Mouse (Mus musculus) limb, embryonic 14.5 days (tissue): ENCODE measurements around the gene Slc41a3. TPM values are rescaled to one million over a fixed set of nuclear protein-coding genes. Genes with fewer than 3 reads are reported as not detected.
"Not testable (repeated sequence)": the region's sequence is repeated elsewhere in the genome, so short reads cannot be mapped to it uniquely, and the experiment has no call there.

ENCODE experiments used
- ATAC-seq: fragments of 200-750 bp; cut with Nextera tagmentation; 2 replicates; pipeline ENCODE4 v1.8.0; 2017; ENCODE audit warnings: low read depth, moderate number of reproducible peaks, moderate TSS enrichment; ENCODE audit not compliant: low FRiP score
- DNase-seq: peaks from one replicate; pipeline ENCODE4 v3.0.0-alpha.2; 2015; ENCODE audit warnings: low spot score
- H3K27ac ChIP-seq: fragments of 300-500 bp; sonication (generic); replicated peaks from 2 replicates; pipeline ENCODE4 v1.5.1; 2014; ENCODE audit warnings: low read depth, mild to moderate bottlenecking, low read length, moderate library complexity, mixed read lengths
- H3K27me3 ChIP-seq: fragments of 300-500 bp; sonication (generic); 2 replicates; pipeline ENCODE4 v1.6.1; 2014; ENCODE audit warnings: low read length, mixed read lengths; ENCODE audit not compliant: control insufficient read depth, insufficient read depth
- H3K36me3 ChIP-seq: fragments of 300-500 bp; sonication (generic); 2 replicates; pipeline ENCODE4 v1.6.1; 2014; ENCODE audit warnings: mild to moderate bottlenecking, low read length, moderate library complexity, mixed read lengths; ENCODE audit not compliant: control insufficient read depth, insufficient read depth
- H3K4me1 ChIP-seq: fragments of 300-500 bp; sonication (generic); 2 replicates; pipeline ENCODE4 v1.6.1; 2014; ENCODE audit warnings: antibody characterized with exemption, low read length, mixed read lengths; ENCODE audit not compliant: control insufficient read depth, insufficient read depth
- H3K4me2 ChIP-seq: fragments of 300-500 bp; sonication (generic); replicated peaks from 2 replicates; pipeline ENCODE4 v1.6.1; 2014; ENCODE audit warnings: low read depth, mild to moderate bottlenecking, low read length, moderate library complexity; ENCODE audit not compliant: severe bottlenecking
- H3K4me3 ChIP-seq: fragments of 300-500 bp; sonication (generic); replicated peaks from 2 replicates; pipeline ENCODE4 v1.5.1; 2014; ENCODE audit warnings: low read length
- H3K9ac ChIP-seq: fragments of 300-500 bp; sonication (generic); 2 replicates; pipeline ENCODE4 v1.6.1; 2014; ENCODE audit warnings: mild to moderate bottlenecking, low read depth, low read length, moderate library complexity; ENCODE audit not compliant: severe bottlenecking
- H3K9me3 ChIP-seq: fragments of 300-500 bp; sonication (generic); 2 replicates; pipeline ENCODE4 v1.6.1; 2016; ENCODE audit warnings: low read length; ENCODE audit not compliant: control insufficient read depth
- POLR2A ChIP-seq: fragments of 200-500 bp; IDR thresholded peaks from 2 replicates; pipeline ENCODE4 v1.8.0; 2012; ENCODE audit warnings: inconsistent platforms, mild to moderate bottlenecking, moderate library complexity, borderline replicate concordance; ENCODE audit not compliant: insufficient read depth, insufficient read length; ENCODE audit errors: extremely low read depth
- WGBS: fragments of 180-500 bp; shearing (Covaris S2); extraction: QIAGEN DNeasy Blood & Tissue Kit; methylation state at CpG from one replicate; pipeline ENCODE4 v1.1.7; 2014; 5-methylcytosine and 5-hydroxymethylcytosine counted together
- polyA plus RNA-seq, 2 experiments: library from polyadenylated mRNA; depleted of rRNA in 1 of 2; stranded (reverse) in 1 of 2; unstranded in 1 of 2; fragments of >200 nt; fragmentation: Nextera tagmentation in 1 of 2; extraction: Ambion mirVana in 1 of 2; gene quantifications; 2 replicates each; pipeline versions ENCODE4 v1.2.1 to v1.2.3; 2012 to 2014

Gene Slc41a3
- polyA plus RNA-seq, 2 experiments: 5.4 to 5.9 TPM

- ATAC-seq (no peak), DNase-seq (no peak)
- H3K36me3 ChIP-seq: no peaks in the 10 kb centered on the region
- TF ChIP-seq POLR2A: no peak
- WGBS: 60% methylated on average over 1 of the region's 1 CpGs
- H3K4me3 ChIP-seq: no peak overlapping the region
- H3K27ac ChIP-seq: no peak overlapping the region
- no peaks in the 10 kb centered on the region for H3K4me1 ChIP-seq
- no peaks in the 10 kb centered on the region for H3K27me3 ChIP-seq
- no peaks in the 10 kb centered on the region for H3K9me3 ChIP-seq
- H3K4me2 ChIP-seq: no peak overlapping the region
- no peak overlapping the region for H3K9ac ChIP-seq
These were observed 46.1 kb downstream of the Slc41a3 start for GRCm38 (mm10) chr6:90650634-90651033.

DNA sequence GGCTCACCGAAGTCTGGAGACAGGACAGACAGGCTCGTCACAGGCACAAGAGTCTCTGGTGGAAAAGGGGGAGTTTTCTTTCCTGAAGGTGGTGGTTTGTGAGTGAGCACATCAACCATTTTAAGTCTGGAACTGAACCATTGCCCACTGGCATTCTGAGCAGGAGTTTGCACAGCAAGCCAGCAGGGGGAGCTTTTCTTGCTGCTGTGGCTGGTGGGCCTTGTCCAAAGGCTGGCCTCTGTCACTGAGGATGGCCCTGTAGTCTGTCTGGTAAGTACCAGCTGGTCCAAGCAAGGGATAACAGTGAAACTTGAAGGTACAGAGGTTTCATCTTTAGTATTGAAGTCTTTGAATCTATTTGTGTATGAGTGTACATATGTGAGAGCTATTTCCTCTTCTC lies 49.2 kb downstream of the Slc41a3 start:
- 47% methylated on average over 2 of the region's 2 CpGs for WGBS
- H3K9me3 ChIP-seq: no peaks in the 10 kb centered on the region
- H3K4me2 ChIP-seq: no peak overlapping the region
- H3K4me1 ChIP-seq: no peaks in the 10 kb centered on the region
- TF ChIP-seq POLR2A: no peak
- no peak overlapping the region for H3K27ac ChIP-seq
- no peaks in the 10 kb centered on the region for H3K27me3 ChIP-seq
- no peak overlapping the region for H3K4me3 ChIP-seq
- peak; percentile 13 for DNase-seq
- ATAC-seq: no peak
- H3K36me3 ChIP-seq: no peaks in the 10 kb centered on the region
- no peak overlapping the region for H3K9ac ChIP-seq

GRCm38 (mm10) chr6:90656344-90656850 lies 51.9 kb downstream of the Slc41a3 start:
- DNase-seq, H3K27me3 ChIP-seq, ATAC-seq, H3K9ac ChIP-seq, H3K27ac ChIP-seq, H3K4me1 ChIP-seq, H3K4me3 ChIP-seq, H3K9me3 ChIP-seq, H3K4me2 ChIP-seq: not testable (repeated sequence)
- H3K36me3 ChIP-seq: peaks cover 12% of the 10 kb centered on the region
- 71% methylated on average over 2 of the region's 2 CpGs for WGBS

GRCm38 (mm10) chr6:90659913-90660312 lies 55.4 kb downstream of the Slc41a3 start:
- no peak for DNase-seq
- TF ChIP-seq POLR2A: no peak
- Histone ChIP-seq H3K9ac (no peak overlapping the region), H3K36me3 (peaks cover 38% of the 10 kb centered on the region), H3K9me3 (no peaks in the 10 kb centered on the region), H3K4me2 (no peak overlapping the region), H3K4me3 (no peak overlapping the region), H3K4me1 (no peaks in the 10 kb centered on the region), H3K27me3 (no peaks in the 10 kb centered on the region), H3K27ac (no peak overlapping the region)
- WGBS: 81% methylated on average over 2 of the region's 2 CpGs
- no peak for ATAC-seq

- H3K4me2 ChIP-seq: no peak overlapping the region
- ATAC-seq (no peak), DNase-seq (no peak)
- H3K9me3 ChIP-seq: no peaks in the 10 kb centered on the region
- H3K4me1 ChIP-seq: no peaks in the 10 kb centered on the region
- no peak overlapping the region for H3K4me3 ChIP-seq
- no peak overlapping the region for H3K27ac ChIP-seq
- no peaks in the 10 kb centered on the region for H3K27me3 ChIP-seq
- H3K36me3 ChIP-seq: peaks cover 44% of the 10 kb centered on the region
- TF ChIP-seq POLR2A: no peak
- WGBS: 89% methylated on average over 20 of the region's 20 CpGs
- H3K9ac ChIP-seq: no peak overlapping the region
These were observed 56.0 kb downstream of the Slc41a3 start for GRCm38 (mm10) chr6:90660398-90661028.
